Mouse (Mus musculus) ovary, adult 18-20 months (tissue): ENCODE results near the gene Mrtfa.

Experiments used
- DNase-seq: peaks from one replicate; pipeline ENCODE4 v3.0.0; 2022; ENCODE audit warnings: low spot score, mixed read lengths

Mrtfa gene

DNA sequence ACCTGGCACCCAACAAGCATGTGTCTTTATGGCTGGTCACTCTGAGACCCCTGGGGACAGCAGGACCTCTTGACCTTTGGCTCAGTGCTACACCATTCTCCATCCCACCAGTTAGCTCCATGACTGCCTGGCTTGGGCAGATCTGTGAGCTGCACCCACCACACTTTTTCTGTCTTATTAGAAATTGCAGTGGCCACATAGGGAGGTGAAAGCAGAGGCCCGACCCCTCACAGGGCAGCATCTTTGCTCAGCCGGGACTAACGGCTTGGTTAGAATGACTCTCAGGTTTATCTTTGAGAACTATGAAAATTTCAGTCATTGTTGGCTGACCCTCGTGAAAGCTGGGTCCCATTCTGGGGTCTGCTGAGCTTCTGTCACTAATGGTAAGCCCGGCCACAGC lies 163.7 kb downstream of the Mrtfa start:
- no peak for DNase-seq

DNA sequence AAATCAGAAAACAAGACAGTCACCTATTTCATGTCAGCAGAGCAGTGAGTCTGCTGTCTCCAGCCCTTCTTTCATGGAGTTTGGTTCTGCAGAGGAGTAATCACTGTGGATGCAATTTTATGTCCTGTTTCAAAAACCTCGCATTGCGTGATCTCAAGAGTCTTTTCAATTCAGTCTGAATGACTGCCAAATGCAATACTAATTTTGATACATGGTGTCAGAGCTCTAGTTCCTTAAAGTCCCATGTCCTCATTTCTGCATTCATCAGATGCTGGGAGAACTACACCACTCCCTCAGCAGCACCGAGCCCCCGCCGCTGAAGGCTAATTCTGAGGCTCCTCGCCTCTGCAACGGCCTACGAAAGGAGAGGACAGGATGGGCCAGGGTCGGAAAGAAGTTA lies 166.7 kb downstream of the Mrtfa start:
- no peak for DNase-seq

DNA sequence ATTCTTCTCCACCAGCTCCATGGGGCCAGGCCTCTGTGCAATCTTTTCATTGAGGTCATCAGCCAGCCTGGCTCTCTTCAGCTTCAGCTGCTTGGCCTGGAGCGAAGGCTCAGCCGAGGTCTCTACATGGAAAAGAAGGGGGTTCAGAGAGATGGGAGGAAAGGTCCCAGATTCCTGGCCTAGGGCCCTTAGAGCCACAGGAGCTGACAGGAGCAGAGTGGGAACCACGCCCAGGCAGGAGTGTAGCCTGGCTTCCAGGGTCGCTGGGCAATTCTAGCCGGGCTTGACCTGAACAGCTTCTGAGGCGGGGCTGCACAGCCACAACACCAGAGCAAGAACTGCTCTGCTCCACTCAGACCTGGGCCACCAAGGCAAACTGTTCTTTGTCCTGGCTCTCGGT lies 168.1 kb downstream of the Mrtfa start:
- DNase-seq = no peak

DNA sequence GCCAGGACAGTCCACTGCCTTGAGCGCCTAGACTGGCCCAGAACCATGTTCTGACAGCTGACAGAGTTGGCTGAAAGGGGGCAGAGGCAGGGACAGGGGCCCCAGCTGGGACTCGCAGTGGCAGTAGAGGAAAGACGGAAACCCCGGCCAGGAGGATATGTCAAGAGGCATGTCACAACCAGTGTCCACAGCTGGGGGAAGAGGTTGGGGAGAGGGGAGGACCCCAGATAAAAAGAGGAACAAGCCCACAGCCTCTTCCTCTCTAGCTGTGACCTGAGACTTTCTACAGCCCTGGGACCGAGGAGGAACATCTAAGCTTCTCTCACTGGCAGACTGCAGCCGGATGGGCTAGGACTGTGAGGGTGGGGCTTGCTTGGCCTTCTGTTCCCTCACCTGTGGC lies 169.2 kb downstream of the Mrtfa start:
- DNase-seq = no peak

DNA sequence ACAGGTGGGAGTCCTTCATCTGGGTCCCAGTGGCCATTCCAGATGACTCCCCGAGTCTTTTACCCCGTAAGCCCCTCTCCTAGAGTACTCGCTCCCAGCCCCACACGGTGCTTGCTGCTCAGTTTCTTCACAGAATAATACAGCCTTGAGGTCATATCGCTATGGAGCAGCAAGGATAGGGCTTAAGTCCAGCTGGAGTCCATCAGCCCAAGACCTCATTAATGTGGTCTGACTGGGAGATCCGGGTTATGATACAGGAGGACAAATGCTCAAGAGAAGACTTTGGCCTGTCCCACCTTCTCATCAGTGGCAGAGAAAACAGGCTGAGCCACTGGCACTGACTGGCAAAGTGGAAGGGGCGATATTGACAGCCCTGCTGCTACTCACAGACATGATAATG lies 173.2 kb downstream of the Mrtfa start:
- no peak for DNase-seq

DNA sequence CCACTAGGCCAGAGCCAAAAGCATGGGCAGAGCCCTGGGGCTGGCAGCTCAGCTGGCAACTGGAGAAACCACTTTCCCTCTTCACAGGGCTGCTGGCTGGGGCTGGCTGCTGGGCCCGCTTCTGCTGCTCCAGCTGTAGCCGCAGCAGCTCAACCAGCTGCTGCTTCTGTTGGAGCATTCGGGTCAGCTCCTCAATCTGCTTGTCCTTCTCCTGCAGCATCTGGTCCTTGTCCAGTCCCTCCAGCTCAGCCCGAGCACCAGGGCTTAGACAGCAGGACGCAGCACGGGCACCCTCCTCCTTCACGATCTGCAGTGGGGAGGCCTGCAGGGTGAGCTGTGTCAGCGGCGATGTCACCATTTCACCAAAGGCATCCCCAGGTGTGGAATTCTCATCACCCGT lies 174.1 kb downstream of the Mrtfa start:
- DNase-seq = no peak

DNA sequence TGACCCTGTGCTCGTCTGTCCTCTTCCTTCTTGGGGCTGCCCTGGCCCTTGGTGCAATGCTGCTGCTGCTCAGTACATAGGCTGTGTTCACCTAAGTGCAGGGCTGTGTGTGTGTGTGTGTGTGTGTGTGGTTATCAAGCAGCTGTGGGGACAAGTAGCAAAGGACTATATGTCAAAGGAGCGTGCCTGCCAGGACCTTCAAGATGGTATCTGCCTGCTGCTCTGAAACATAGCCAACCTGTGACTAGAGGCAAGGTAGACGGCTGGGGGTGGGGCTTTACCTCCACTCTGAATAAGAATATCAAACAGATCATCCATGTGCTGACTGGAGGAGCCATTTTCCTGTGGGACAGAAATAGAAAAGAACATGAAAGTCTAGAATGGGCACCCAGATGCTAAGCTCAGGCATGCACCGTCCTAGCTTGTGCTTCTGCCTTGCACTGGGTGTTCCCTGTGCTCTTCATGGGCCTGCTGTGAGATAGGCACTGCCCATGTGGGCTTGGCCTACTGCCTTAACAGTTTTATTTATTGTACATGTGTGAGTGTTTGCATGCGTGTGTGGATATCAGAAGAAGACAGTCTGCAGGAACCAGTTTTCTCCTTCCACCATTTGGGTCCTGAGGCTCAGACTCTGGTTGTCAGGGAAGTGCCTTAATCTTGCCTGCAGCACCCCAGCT lies 175.4 kb downstream of the Mrtfa start:
- DNase-seq = no peak

DNA sequence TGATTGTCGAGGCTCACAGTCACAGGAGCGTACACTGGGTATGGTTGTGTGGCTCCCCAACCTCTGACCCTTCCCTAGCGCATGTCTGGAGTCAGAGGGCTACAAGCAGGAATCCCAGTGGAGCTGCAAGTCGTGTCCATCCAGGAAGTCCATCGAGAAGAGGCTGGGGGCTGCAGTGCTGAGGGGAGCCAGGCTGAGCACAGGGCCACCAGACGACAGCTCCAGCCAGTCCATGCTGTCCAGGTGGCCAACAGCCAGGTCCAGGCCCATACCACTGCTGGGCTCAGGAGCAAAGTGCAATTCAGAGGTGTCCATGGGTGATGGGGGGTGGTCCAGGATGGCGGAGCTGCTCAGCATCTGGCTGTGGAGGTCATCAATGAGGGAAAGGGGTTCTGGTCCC lies 177.4 kb downstream of the Mrtfa start:
- no peak for DNase-seq

DNA sequence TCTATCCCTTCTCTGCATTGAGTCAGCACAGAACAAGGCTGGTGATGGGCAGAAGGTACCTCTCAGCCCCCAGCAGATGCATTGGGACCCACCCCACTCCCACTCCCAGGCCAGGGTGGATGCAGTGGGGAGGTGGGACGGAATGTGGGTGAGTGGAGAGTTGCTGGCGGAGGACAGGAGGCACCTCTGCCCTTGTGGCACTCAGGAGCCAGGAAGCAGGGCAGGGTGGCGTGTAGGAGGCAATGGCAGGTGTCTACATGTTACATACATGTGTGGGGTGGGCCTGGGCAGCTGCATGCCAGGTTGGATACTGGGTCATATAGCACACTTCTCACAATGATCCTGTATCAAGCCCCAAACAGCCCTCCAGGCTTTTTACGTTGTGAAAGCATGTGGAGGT lies 178.2 kb downstream of the Mrtfa start:
- DNase-seq = no peak

DNA sequence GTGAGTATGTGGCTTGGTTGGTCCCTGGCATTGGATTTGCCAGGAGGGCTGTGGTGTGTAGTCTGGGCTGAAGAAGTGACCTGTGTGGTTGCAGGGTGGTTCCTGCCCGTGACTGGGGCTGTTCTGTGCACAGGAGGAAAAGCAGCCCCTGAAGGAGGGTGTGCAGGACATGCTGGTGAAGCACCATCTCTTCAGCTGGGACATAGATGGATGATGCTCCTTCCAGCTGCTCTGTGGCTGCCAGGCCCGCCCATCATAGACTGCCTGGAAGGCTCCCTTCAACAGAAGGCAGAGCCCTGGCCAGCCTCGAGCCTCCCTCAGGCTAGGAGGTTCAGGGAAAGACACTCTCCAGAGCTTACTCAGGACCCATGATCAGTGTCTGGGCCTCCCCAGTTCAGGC lies 179.0 kb downstream of the Mrtfa start:
- DNase-seq = no peak

DNA sequence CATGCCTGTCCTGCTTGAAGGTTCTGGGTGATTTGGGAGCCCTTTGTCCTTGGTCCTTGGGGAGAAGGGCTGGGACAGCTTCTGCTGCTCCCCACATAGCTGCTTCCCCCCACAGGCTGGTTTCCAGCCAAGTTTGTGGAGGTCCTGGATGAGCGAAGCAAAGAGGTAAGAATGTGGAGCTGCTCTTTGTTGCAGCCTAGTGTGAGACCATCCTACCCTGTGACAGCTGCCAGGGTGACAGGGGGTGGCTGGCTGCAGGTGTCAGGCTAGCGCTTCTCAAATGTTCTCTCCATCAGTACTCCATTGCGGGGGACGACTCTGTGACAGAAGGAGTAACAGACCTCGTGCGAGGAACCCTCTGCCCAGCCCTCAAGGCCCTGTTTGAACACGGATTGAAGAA lies 180.4 kb downstream of the Mrtfa start:
- DNase-seq = no peak

DNA sequence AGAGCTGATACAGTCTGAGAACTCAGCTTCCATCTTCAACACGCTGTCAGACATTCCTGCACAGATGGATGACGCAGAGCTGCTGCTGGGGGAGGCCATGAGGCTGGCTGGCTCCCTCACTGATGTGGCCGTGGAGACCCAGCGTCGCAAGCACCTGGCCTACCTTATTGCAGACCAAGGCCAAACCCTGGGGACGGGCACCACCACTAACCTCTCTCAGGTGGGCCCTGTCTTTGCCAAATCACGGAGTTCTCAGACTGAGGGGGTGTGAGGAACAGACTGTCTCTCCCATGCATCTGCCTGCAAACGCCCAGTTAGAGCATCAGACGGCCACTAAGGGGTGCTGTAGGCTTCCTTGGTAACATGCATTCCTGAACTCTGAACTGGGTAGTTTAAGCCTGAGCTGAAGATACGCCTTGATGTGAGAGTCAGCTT lies 181.9 kb downstream of the Mrtfa start:
- DNase-seq = no peak

DNA sequence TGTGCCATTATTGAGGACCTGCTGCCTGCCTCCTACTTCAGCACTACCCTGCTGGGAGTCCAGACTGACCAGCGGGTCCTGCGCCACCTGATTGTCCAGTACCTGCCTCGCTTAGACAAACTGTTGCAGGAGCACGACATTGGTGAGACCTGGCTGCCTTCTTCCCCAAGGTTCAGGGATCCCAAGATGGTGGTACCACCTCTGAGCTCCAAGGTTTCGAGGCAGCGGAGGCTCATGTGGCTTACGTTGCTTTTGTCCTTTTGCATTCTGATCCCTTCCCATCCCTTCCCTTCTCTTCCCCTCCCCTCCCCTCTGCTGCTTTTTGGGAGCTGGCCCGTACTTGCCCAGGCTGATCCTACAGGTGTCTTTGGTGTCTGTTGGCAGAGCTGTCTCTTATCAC lies 182.7 kb downstream of the Mrtfa start:
- no peak for DNase-seq

DNA sequence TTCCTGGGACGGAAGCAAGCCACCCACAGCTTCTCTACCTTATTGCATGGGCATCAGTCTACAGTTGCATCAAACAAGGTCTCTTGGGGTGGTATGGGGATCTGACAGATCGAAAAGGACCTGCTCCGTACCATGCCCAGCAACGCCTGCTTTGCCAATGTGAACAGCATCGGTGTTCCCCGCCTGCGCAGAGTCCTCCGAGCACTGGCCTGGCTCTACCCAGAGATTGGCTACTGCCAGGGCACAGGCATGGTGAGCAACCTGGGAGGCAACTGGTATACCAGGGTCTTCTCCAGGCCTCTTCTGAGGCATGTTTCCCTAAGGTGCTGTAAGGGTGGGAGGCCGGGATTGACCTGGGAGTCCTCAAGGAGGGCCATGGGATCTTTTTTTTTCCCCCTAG lies 183.2 kb downstream of the Mrtfa start:
- no peak for DNase-seq

DNA sequence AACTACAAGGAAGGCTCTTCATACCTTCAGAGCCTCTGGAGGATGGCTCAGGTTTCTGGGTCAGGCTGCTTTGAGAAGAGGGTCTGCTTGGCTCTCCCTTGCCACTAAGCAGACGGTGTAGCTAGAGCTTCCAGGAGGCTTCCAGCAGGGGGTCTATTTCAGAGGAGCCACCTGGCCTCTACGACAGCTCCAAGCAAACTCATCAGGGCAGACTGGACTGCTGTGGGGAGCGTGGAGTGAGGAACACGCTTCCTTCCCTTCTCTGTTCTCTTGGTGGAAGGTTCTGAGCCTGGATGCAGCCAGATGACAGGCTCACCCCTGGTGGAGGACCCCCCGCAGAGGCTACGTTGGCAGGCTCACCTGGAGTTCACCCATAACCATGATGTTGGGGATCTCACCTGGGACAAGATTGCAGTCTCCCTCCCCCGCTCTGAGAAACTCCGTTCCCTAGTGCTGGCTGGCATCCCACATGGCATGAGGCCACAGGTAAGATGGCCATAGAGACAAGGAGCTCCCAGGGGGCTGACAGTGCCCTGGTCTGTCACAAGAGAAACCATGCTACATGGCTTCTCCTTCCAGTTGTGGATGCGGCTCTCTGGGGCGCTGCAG lies 184.3 kb downstream of the Mrtfa start:
- no peak for DNase-seq

DNA sequence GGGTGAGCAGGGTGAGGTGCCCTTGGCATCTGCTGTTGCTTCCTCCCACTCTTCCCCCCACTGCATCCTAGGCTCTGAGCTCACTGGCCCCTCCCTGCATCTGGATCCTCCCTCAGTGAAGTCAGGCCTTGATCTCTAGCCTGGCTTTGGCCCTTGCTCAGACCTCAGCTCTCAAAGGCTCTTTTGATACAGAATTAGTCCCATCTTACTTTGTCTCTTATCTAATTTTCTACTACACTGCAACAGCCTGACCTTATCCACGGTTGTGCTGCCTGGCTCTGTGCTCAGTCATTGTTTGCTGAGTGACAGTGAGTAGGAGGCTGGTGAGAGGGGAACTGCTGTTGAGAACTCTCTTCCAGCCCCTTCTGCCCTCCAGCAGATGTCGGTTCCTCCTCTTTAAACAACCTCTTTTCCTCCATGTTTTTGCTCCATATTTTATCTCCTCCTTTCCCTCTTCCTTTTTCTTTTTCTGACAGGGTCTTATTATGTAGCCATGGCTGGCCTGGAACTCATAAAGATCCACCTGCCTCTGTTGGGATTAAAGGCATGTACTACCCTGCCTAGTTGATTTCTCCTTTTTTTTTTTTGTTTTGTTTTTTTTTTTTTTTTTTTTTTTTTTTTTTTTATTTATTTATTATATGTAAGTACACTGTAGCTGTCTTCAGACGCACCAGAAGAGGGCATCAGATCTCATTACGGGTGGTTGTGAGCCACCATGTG lies 190.0 kb downstream of the Mrtfa start:
- DNase-seq = no peak

DNA sequence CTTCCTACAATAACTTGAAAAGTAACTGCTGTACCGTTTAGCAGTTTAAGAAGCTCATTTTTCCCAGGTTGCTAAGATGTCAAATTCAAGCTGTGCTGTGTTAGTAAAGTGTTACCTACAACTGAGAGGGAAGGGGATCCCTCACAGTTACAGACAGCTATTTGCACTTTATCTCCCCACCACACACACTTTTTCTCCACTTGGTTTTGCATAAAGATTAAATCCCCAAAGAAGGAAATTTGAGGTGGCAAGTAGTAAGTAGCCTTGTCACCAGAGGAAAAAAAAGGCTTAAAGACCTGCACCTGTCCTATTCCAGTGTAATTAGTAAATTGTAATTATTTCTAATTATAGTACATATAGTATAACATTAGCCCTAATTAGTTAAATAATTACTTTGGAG lies 193.5 kb downstream of the Mrtfa start:
- no peak for DNase-seq

DNA sequence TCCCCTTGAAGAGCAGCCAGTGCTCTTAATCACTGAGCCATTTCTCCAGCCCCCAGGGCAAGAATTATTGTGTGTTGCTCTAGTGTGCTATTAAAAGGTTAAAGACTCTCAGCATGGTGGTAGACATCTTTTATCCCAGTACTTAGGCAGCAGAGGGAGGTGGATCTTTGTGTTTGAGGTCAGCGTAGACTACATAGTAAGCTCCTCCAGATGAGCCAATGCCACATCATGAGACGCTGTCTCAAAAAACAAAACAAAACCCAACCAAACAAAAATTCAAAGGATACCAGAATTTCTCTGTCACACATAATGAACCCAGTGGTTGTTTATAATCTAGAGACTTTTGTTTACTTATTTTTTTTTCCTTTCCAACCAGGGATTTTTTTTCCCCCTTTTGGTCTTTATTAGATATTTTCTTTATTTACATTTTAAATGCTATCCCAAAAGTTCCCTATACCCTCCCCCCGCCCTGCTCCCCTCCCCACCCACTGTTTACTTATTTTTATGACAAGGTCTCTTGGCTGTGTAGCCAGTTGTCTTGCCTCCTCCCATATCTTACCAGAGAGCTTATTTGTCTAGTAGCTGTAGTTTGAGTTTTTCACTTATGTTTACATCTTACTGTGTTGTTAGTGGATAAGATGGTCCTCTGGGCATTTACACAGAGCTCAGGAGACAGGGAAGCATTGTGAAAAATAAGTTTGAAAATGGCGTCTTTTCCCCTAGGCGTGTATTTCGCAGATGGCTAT lies 194.3 kb downstream of the Mrtfa start:
- DNase-seq = no peak

DNA sequence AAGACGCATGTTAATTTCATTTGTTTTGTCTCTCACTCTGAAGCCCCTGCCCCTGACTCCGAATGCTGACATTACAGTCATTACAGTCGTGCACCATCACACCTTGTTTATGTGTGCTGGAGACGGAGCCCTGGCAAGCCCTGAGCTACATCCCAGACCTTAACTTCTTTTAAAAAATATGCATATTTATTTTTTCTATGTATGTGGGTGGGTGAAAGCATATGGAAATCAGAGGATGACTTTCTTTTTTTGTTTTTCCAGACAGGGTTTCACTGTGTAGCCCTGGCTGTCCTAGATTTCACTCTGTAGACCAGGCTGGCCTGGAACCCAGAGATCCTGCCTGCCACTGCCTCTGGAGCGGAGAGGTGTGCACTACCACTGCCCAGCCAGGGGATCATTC lies 195.6 kb downstream of the Mrtfa start:
- DNase-seq = no peak

DNA sequence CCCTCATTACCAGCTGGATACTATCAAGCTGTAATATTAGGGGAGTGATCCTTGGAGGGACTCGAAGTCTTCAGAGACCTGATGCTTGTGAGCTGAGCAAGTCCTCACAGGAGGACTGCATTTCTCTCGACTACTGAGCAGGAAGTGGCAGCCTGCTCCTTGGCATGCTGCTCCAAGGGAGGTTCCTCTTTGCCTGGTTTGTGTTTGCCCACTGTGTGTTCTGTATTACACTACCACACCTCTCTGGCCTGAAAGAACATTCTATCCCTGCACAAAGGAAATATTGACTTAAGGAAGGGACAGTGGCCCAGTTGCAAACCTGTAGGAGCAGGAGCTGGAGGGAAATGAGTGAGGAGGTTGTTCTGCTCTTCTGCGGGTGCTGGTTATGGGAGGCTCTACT lies 200.8 kb downstream of the Mrtfa start:
- no peak for DNase-seq

DNA sequence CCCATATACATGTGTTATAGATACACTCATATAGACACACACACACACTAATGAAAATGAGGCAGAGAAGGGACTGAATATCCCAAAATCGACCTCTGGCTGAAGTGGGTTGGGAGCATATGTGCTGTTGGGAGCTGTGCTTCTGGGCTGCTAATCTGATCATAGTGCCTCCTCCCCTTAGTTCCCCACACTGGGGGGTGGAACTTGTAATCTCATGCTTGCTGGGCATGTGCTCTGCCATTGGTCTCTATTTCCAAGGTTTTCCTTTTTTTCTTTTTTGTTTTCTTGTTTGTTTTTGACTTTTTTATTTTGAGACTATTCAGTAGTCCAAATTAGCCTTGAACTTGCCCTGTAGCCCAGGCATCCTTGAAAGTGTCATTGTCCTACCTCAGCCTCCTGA lies 202.2 kb downstream of the Mrtfa start:
- no peak for DNase-seq

DNA sequence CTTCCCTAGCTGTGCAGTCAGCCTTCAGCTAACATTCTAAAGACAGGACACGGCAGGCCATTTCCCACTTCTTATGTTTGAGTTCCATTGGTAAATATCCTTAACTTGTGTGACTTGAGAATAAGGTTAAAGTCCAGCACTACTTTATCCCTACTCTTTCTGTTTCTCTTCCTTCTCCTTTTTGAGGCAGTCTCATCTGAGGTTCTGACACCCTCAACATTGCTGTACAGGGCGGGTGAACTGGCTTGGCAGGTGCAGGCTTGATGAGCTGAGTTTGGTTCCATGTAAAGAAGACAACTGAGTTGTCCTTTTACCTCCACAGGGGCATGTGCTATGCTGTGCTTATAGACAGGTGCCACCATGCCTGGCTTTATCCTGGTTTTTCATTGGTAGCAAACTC lies 207.3 kb downstream of the Mrtfa start:
- DNase-seq = no peak

DNA sequence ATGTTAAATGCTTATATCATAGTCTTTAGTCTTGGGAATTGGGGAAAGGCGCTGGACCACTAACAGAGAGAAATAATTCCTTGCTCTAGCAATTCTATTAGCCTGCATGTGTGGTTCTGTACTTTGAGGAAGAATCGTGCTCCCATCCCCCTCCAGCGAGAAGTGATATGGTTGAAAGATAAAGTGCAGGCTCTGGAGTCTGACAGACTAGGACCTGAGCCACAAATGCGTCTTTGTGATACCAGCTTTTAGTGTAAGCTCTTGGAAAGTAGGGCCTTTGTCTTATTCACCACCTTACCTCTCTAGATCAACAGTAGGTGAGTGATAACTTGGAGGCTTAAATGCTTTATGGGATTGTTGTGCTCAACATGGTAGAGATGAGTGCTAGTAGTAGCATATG lies 209.4 kb downstream of the Mrtfa start:
- no peak for DNase-seq
